Mouse (Mus musculus) ES-Bruce4 (cell line): ENCODE measurements around the gene Atcay. TPM values are rescaled to one million over a fixed set of nuclear protein-coding genes. Genes with fewer than 3 reads are reported as not detected.

Experiments used
- H3K27ac ChIP-seq: 2 replicates; pipeline ENCODE4 v1.5.1; 2012; ENCODE audit warnings: low read length, inconsistent platforms; ENCODE audit not compliant: insufficient read depth
- H3K27me3 ChIP-seq: 2 replicates; pipeline ENCODE4 v1.6.1; 2012; ENCODE audit warnings: mild to moderate bottlenecking, low read length, inconsistent platforms; ENCODE audit not compliant: control insufficient read depth, poor library complexity, insufficient read depth, severe bottlenecking
- H3K36me3 ChIP-seq: 2 replicates; pipeline ENCODE4 v1.6.1; 2012; ENCODE audit warnings: inconsistent platforms, mild to moderate bottlenecking, low read length, moderate library complexity; ENCODE audit not compliant: control insufficient read depth, poor library complexity, insufficient read depth, severe bottlenecking
- H3K4me1 ChIP-seq: one replicate; pipeline ENCODE4 v1.8.1; 2011; ENCODE audit warnings: low read length; ENCODE audit not compliant: control insufficient read depth, insufficient read depth
- H3K4me3 ChIP-seq: 2 replicates; pipeline ENCODE4 v1.5.1; 2011; ENCODE audit warnings: low read depth, mild to moderate bottlenecking, low read length
- H3K9ac ChIP-seq: 2 replicates; pipeline ENCODE4 v1.6.1; 2012; ENCODE audit warnings: low read depth, mild to moderate bottlenecking, inconsistent platforms; ENCODE audit not compliant: poor library complexity, severe bottlenecking
- H3K9me3 ChIP-seq: replicated peaks from 2 replicates; pipeline ENCODE4 v1.6.1; 2012; ENCODE audit warnings: mild to moderate bottlenecking, low read length, inconsistent platforms; ENCODE audit not compliant: control insufficient read depth, poor library complexity, insufficient read depth, severe bottlenecking
- CTCF ChIP-seq: IDR thresholded peaks from one replicate; pipeline ENCODE4 v1.8.1; 2011; ENCODE audit warnings: low read depth, low read length
- EP300 ChIP-seq: IDR thresholded peaks from 2 replicates; pipeline ENCODE4 v1.6.1; 2011; ENCODE audit warnings: low read depth, low read length; ENCODE audit not compliant: insufficient read depth
- POLR2A ChIP-seq: IDR thresholded peaks from one replicate; pipeline ENCODE4 v1.8.1; 2011; ENCODE audit warnings: low read length; ENCODE audit not compliant: insufficient read depth
- polyA plus RNA-seq: library from polyadenylated mRNA; stranded (reverse); fragments of >200 nt; gene quantifications from 2 replicates; pipeline ENCODE4 v1.2.4, GENCODE M21; 2011; ENCODE audit warnings: low read depth; ENCODE audit not compliant: missing spikeins, insufficient read depth, insufficient read length

Gene Atcay
- polyA plus RNA-seq, 1 experiment, result 0.91 TPM

DNA sequence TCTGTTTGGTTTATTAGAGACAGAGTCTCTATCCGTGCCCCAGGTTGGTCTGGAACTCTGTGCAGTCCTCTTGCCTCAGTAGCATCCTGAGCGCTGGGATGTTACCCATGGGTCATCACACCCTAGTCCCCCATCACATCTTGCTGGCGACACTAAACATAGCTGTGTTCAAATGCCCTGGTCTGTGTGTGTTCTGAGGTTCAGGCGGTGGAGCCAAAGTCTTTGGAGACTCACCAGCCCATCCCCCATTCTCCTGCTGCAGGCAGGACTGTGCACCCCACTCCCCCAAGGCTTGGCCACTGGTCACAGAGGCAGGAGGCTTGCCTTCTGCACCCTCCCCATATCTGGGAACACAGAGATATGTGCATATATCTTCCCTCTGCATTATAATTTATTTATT is 26.5 kb downstream of the Atcay start:
- Histone ChIP-seq H3K36me3 (no peaks in the 10 kb centered on the region), H3K27me3 (no peaks in the 10 kb centered on the region), H3K9ac (no peak overlapping the region), H3K9me3 (no peaks in the 10 kb centered on the region), H3K4me3 (no peak overlapping the region), H3K27ac (no peak overlapping the region), H3K4me1 (no peaks in the 10 kb centered on the region)
- TF ChIP-seq EP300 (no peak), CTCF (no peak)

DNA sequence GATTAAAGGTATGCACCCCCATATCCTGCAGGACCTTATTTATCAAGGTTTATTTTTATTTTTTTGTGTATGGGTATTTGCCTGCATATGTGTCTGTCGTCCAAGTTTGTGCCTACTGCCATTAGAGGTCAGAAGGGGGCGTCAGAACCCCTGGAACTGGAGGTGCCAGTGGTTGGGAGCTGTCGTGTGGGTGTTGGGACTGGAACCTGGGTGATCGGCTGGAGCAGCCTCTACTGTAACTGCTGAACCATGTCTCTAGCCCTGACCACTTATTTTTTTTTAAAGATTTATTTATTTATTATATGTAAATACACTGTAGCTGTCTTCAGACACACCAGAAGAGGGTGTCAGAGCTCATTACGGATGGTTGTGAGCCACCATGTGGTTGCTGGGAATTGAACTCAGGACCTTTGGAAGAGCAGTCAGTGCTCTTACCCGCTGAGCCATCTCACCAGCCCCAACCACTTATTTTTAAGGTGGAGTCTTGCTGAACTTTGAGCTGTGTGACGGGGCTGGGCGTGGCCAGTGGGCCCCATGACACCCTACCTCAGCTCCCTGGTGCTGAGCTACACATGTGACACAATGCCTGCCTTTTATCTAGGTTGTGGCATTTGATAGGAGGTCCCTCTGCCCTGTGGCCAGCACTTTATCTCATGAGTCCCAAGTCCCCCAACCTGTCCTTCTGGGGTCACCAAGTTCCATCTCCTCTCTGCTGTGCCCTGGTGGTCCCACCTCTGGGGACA is 27.5 kb downstream of the Atcay start:
- Histone ChIP-seq H3K9ac (no peak overlapping the region), H3K4me3 (no peak overlapping the region), H3K27ac (no peak overlapping the region), H3K9me3 (no peaks in the 10 kb centered on the region), H3K27me3 (no peaks in the 10 kb centered on the region), H3K4me1 (no peaks in the 10 kb centered on the region), H3K36me3 (no peaks in the 10 kb centered on the region)
- peak; percentile 47 for TF ChIP-seq CTCF
- no peak for TF ChIP-seq EP300

DNA sequence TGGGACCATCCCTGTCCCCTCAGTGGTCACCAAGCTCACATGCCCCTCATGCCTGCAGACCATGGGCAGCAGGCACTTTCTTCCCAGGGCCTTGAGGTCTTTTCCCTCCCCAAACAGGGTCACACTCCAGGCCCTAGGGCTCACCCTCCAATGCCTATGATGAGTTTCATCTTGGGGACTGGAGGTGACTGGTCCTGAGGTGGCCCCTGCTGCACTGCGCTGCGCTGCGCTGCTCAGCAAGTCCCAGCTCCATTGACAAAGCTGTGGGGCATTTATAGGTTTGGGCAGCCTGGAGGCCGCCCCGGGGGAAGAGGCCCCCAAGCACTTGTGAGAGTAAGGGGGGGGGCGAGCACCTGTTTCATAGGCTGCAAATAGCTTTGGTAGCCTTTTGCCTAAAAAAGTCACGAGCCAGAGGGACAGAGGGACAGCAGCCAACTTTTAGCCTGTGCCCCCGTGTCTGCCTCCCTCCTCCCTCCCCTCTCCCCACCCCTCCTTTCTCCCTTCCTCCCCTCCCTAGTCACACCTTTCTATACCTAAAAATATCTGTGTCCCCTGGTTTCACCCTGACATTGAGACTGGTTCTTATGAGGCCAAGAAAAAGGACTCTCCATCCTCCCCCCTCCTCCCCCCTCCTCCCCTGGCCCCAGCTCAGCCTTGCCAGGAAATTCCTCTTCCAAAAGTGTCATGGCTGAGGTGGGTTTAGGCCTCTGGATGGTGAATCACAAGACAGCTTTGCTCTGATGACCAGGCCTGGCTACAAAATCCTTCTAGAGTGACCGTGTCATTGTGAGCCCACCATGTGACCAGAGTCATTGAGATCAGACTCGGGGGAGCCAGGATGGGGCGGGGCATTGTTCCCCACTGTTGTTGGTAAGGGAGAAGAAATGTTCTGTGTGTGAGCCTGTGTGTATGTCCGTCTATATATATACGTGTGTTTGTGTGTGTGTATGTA is 28.6 kb downstream of the Atcay start, which contains the start of gene Nmrk2:
Nmrk2 (minus strand) TSS at position 245 of the 952 bp plus-strand sequence.
- H3K27me3 ChIP-seq, result no peaks in the 10 kb centered on the region
- H3K4me3 ChIP-seq, result no peak within 1 kb of the TSS
- no peaks in the 10 kb centered on the region for H3K9me3 ChIP-seq
- TF ChIP-seq POLR2A (no peak), CTCF (no peak), EP300 (no peak)
- H3K4me1 ChIP-seq, result no peaks in the 10 kb centered on the region
- no peak within 1 kb of the TSS for H3K9ac ChIP-seq
- H3K27ac ChIP-seq, result no peak within 1 kb of the TSS
- H3K36me3 ChIP-seq, result no peaks in the 10 kb centered on the region

DNA sequence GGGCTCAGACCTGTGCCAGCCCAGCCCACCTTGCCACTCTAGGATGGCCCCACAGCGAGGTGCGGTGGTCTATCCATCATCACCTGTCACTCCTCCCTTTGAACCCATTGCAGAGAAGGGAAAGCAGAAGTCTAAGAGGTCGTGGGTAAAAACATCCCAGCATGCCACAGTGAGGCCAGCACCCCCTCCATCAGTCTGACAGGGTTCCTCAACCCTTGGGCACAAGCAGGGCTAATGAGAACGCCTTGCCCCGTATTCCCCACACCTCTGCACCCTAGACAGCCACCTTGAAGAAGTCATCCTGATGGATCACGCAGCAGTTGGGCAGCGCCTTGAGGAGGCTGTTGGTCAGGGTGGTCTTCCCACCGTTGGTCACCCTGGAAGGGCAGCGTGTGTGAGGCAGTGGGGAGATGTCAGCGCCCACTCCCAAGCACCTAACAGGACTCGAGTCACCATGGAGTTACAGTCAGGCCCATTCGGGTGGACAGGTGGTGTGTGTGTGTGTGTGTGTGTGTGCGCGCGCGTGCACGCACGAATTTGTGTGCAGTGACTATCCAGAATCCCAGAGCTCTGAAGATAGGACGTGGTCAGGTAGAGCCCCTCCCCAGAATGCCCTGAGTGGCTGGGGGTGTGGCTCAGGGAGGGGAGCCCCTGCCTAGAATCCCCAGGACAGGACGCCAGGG is 29.9 kb downstream of the Atcay start:
- TF ChIP-seq POLR2A, result no peak
- TF ChIP-seq CTCF, result no peak
- TF ChIP-seq EP300, result no peak
- no peak overlapping the region for H3K4me3 ChIP-seq

DNA sequence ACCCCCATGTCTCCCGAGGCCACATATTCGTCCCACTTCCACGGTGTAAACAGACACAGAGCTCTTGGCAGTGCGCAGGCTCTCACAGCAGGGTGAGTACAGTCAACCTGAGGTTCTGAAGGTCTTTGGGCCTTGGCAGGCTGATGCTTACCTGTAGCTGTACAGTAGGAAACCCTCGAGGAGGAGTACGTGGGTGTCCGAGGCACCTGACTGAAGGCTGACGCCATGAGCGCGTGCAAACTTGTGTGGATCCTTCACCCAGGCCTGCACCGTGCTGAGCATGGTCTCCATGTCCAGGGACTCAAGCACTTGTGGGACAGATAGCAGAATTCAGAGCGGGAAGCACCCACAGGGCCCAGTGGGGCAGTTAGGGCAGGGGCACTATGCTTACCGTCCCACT is 30.5 kb downstream of the Atcay start:
- Histone ChIP-seq H3K36me3 (no peaks in the 10 kb centered on the region), H3K4me3 (no peak overlapping the region), H3K9ac (no peak overlapping the region), H3K27ac (no peak overlapping the region), H3K27me3 (no peaks in the 10 kb centered on the region), H3K9me3 (no peaks in the 10 kb centered on the region), H3K4me1 (no peaks in the 10 kb centered on the region)
- TF ChIP-seq CTCF, result no peak
- TF ChIP-seq POLR2A, result no peak
- TF ChIP-seq EP300, result no peak

More for the DNA sequence above, 29.9 kb downstream of the Atcay start:
- Histone ChIP-seq H3K27me3 (no peaks in the 10 kb centered on the region), H3K9me3 (no peaks in the 10 kb centered on the region), H3K36me3 (no peaks in the 10 kb centered on the region), H3K9ac (no peak overlapping the region), H3K4me1 (no peaks in the 10 kb centered on the region), H3K27ac (no peak overlapping the region)

DNA sequence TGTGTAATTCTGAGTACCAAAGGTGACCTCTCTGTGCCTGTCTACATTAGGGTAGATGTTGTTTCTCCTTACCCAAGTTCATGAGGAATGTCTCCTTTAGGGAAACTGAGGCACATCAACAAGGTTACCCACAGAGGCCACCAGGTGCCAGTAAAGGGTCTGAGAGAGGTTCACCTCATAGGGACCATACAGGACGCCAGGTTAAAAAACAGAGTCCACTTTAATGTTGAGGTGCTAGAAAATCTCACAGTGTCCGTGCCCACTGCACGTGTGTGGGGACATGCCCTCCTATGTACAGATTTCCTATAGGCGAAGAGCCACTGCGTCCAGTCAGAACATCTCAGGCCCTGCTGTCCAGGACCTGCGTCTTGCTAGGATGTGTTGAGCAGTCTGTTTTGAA is 31.6 kb downstream of the Atcay start:
- Histone ChIP-seq H3K4me3 (no peak overlapping the region), H3K9ac (no peak overlapping the region), H3K27ac (no peak overlapping the region), H3K4me1 (no peaks in the 10 kb centered on the region), H3K27me3 (no peaks in the 10 kb centered on the region), H3K36me3 (no peaks in the 10 kb centered on the region), H3K9me3 (no peaks in the 10 kb centered on the region)
- TF ChIP-seq CTCF, result no peak
- no peak for TF ChIP-seq EP300
- no peak for TF ChIP-seq POLR2A
